Mouse (Mus musculus) embryonic facial prominence, embryonic 11.5 days (tissue): ENCODE results near the gene Stx1a. TPM values are rescaled to one million over a fixed set of nuclear protein-coding genes. Genes with fewer than 3 reads are reported as not detected.
A peak's percentile ranks its signal among the peaks of the same experiment; 100 is the strongest.

ENCODE experiments used
- ATAC-seq: fragments of 200-750 bp; cut with Nextera tagmentation; replicated peaks from 2 replicates; pipeline ENCODE4 v1.8.0; 2017; ENCODE audit warnings: low read depth; ENCODE audit not compliant: insufficient number of reproducible peaks, low FRiP score, low TSS enrichment
- DNase-seq: peaks from one replicate; pipeline ENCODE4 v3.0.0-alpha.2; 2015; ENCODE audit warnings: low spot score
- H3K27ac ChIP-seq: fragments of 300-500 bp; sonication (generic); replicated peaks from 2 replicates; pipeline ENCODE4 v1.5.1; 2014; ENCODE audit warnings: mild to moderate bottlenecking, low read depth, low read length, control low read depth
- H3K27me3 ChIP-seq: fragments of 300-500 bp; sonication (generic); 2 replicates; pipeline ENCODE4 v1.6.1; 2014; ENCODE audit warnings: mild to moderate bottlenecking, low read length, moderate library complexity, mixed read lengths; ENCODE audit not compliant: control insufficient read depth, insufficient read depth
- H3K36me3 ChIP-seq: fragments of 300-500 bp; sonication (generic); replicated peaks from 2 replicates; pipeline ENCODE4 v1.6.1; 2014; ENCODE audit warnings: low read depth, mild to moderate bottlenecking, low read length, moderate library complexity, mixed read lengths; ENCODE audit not compliant: control insufficient read depth, insufficient read depth
- H3K4me1 ChIP-seq: fragments of 300-500 bp; sonication (generic); 2 replicates; pipeline ENCODE4 v1.6.1; 2014; ENCODE audit warnings: low read length, mixed read lengths; ENCODE audit not compliant: control insufficient read depth, insufficient read depth
- H3K4me2 ChIP-seq: fragments of 300-500 bp; sonication (generic); 2 replicates; pipeline ENCODE4 v1.6.1; 2014; ENCODE audit warnings: low read depth, mild to moderate bottlenecking, control low read depth, low read length, moderate library complexity
- H3K4me3 ChIP-seq: fragments of 300-500 bp; sonication (generic); 2 replicates; pipeline ENCODE4 v1.5.1; 2014; ENCODE audit warnings: low read depth, low read length, control low read depth
- H3K9ac ChIP-seq: fragments of 300-500 bp; sonication (generic); replicated peaks from 2 replicates; pipeline ENCODE4 v1.6.1; 2014; ENCODE audit warnings: mild to moderate bottlenecking, control low read depth, low read length
- H3K9me3 ChIP-seq: fragments of 300-500 bp; sonication (generic); replicated peaks from 2 replicates; pipeline ENCODE4 v1.6.1; 2016; ENCODE audit warnings: mild to moderate bottlenecking, low read length, inconsistent platforms, mixed read lengths; ENCODE audit not compliant: control insufficient read depth
- WGBS: fragments of 180-500 bp; shearing (Covaris S2); extraction: QIAGEN DNeasy Blood & Tissue Kit; methylation state at CpG from one replicate; pipeline ENCODE4 v1.1.7; 2014; 5-methylcytosine and 5-hydroxymethylcytosine counted together
- polyA plus RNA-seq: library from polyadenylated mRNA; unstranded; fragments of >200 nt; fragmentation: Nextera tagmentation; extraction: Ambion mirVana; gene quantifications from 2 replicates; pipeline ENCODE4 v1.2.1, GENCODE M21; 2014

Stx1a gene
- polyA plus RNA-seq, 1 experiment from 2014 or later: 14.2 TPM

DNA sequence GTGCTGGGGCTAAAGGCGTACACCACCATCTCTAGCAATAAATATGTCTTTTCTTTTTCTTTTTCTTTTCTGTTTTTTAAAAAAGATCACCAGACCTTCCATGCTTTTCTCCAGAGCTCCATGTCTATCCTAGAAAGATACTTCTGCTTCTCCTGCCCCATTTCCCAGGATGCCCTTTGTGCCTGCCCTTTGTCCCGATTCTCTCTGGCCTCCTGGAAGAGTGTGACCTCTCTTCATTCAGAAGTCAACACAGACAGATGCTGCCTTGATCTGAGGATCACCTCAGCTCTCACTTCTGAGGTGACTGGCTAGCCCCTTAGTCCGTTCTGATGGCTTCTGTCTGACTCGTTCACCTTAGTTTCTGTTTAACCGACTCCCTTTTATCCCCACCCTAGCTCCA lies 57.3 kb downstream of the Stx1a start:
- Histone ChIP-seq H3K27me3 (no peaks in the 10 kb centered on the region), H3K4me1 (no peaks in the 10 kb centered on the region), H3K4me2 (no peak overlapping the region), H3K9me3 (no peaks in the 10 kb centered on the region), H3K27ac (no peak overlapping the region), H3K4me3 (no peak overlapping the region), H3K9ac (no peak overlapping the region), H3K36me3 (no peaks in the 10 kb centered on the region)
- WGBS: 91% methylated on average over 5 of the region's 5 CpGs
- ATAC-seq (no peak), DNase-seq (no peak)

- no peaks in the 10 kb centered on the region for H3K9me3 ChIP-seq
- H3K9ac ChIP-seq: no peak overlapping the region
- H3K27me3 ChIP-seq: peaks cover 16% of the 10 kb centered on the region
- H3K4me1 ChIP-seq: no peaks in the 10 kb centered on the region
- ATAC-seq (no peak; the same call in 1 of the 2 replicates), DNase-seq (peak; percentile 72)
- no peak overlapping the region for H3K27ac ChIP-seq
- WGBS: 23% methylated on average over 4 of the region's 4 CpGs
- H3K4me3 ChIP-seq: no peak overlapping the region
- no peaks in the 10 kb centered on the region for H3K36me3 ChIP-seq
- H3K4me2 ChIP-seq: no peak overlapping the region
Measured at GRCm38 (mm10) chr5:135086871-135087270, 63.6 kb downstream of the Stx1a start.

DNA sequence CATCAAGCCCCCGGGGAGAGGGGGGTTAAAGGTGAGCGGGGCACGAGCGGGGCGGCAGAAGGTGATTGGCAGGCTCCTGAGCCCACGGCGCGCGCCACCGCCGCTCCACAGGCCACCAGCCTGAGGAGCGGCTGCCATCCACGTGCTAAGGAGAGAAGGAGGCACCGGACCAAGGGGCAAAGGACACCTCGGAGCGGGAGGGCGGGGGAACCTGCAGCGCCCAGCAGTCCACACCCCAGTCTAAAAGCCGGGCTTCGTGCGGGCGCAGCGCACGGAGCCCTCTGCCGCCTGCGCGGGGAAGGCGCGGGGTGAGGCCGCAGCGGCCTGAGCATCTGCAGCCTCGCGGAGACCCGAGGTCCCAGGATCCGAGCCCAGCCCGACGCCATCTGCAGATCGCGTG lies 66.4 kb downstream of the Stx1a start, which contains the start of gene Mlxipl:
Gene Mlxipl (plus strand): TSS at position 238 of the 400 bp plus-strand sequence.
- Histone ChIP-seq H3K36me3 (no peaks in the 10 kb centered on the region), H3K4me3 (peak within 1 kb of the TSS; percentile 17; the same call in 1 of the 2 replicates), H3K9ac (peak within 1 kb of the TSS; percentile 51), H3K4me2 (peak within 1 kb of the TSS; percentile 54), H3K27me3 (peaks cover 16% of the 10 kb centered on the region), H3K9me3 (no peaks in the 10 kb centered on the region), H3K4me1 (no peaks in the 10 kb centered on the region), H3K27ac (no peak within 1 kb of the TSS)
- peak; percentile 22 for DNase-seq
- 2% methylated on average over 34 of the region's 39 CpGs for WGBS
- no peak for ATAC-seq

Other genes with a start within 250 kb of the Stx1a start
- gene Tmem270, start 116.7 kb upstream of the Stx1a start, polyA plus RNA-seq: not detected in 2 replicates
- gene Cldn13, start 108.0 kb upstream of the Stx1a start, polyA plus RNA-seq: 3.5 and 3.6 TPM in 2 replicates
- 9.7 and 15.2 TPM in 2 replicates for gene Mettl27, start 91.1 kb upstream of the Stx1a start, polyA plus RNA-seq
- 16.9 and 20.5 TPM in 2 replicates for gene Cldn4, start 76.5 kb upstream of the Stx1a start, polyA plus RNA-seq
- 7.6 and 11.3 TPM in 2 replicates for gene Cldn3, start 37.3 kb upstream of the Stx1a start, polyA plus RNA-seq
- 41.7 and 42.7 TPM in 2 replicates for gene Abhd11, start 14.3 kb upstream of the Stx1a start, polyA plus RNA-seq
- gene Dnajc30, start 40.7 kb downstream of the Stx1a start, polyA plus RNA-seq: 29.3 and 30.8 TPM in 2 replicates
- 136 and 146 TPM in 2 replicates for gene Bud23, start 41.5 kb downstream of the Stx1a start, polyA plus RNA-seq
- gene Vps37d, start 54.8 kb downstream of the Stx1a start, polyA plus RNA-seq: 7.1 and 9.1 TPM in 2 replicates
- gene Mlxipl, start 66.4 kb downstream of the Stx1a start, polyA plus RNA-seq: 1.9 and 3.7 TPM in 2 replicates
- 20.0 and 20.8 TPM in 2 replicates for gene Tbl2, start 126.2 kb downstream of the Stx1a start, polyA plus RNA-seq
- 38.5 and 40.2 TPM in 2 replicates for gene Bcl7b, start 144.8 kb downstream of the Stx1a start, polyA plus RNA-seq
- gene Baz1b, start 163.8 kb downstream of the Stx1a start, polyA plus RNA-seq: 60.2 and 65.6 TPM in 2 replicates
- 3.4 TPM in 2 replicates for gene Fzd9, start 227.7 kb downstream of the Stx1a start, polyA plus RNA-seq